Mouse (Mus musculus) liver, postnatal 0 days (tissue): Measurements from ENCODE around the gene Utp6. TPM values are rescaled to one million over a fixed set of nuclear protein-coding genes. Genes with fewer than 3 reads are reported as not detected.

Source experiments
- ATAC-seq: fragments of 200-750 bp; cut with Nextera tagmentation; 2 replicates; pipeline ENCODE4 v1.8.0; 2017; ENCODE audit warnings: mild to moderate bottlenecking, moderate library complexity
- DNase-seq: peaks from one replicate; pipeline ENCODE4 v3.0.0-alpha.2; 2016
- H3K27ac ChIP-seq: fragments of 300-500 bp; sonication (generic); 2 replicates; pipeline ENCODE4 v1.5.1; 2014; ENCODE audit warnings: antibody characterized with exemption, moderate library complexity, mild to moderate bottlenecking, low read depth
- H3K27me3 ChIP-seq: fragments of 300-500 bp; sonication (generic); 2 replicates; pipeline ENCODE4 v1.6.1; 2014; ENCODE audit warnings: low read length, control low read depth, mixed read lengths; ENCODE audit not compliant: insufficient read depth
- H3K36me3 ChIP-seq: fragments of 300-500 bp; sonication (generic); replicated peaks from 2 replicates; pipeline ENCODE4 v1.6.1; 2014; ENCODE audit warnings: mild to moderate bottlenecking, control low read depth, low read length, moderate library complexity, mixed read lengths; ENCODE audit not compliant: insufficient read depth
- H3K4me1 ChIP-seq: fragments of 300-500 bp; sonication (generic); 2 replicates; pipeline ENCODE4 v1.6.1; 2014; ENCODE audit warnings: antibody characterized with exemption, mild to moderate bottlenecking, control low read depth; ENCODE audit not compliant: insufficient read depth
- H3K4me2 ChIP-seq: fragments of 300-500 bp; sonication (generic); 2 replicates; pipeline ENCODE4 v1.6.1; 2014; ENCODE audit warnings: low read depth, mild to moderate bottlenecking, low read length, moderate library complexity, mixed read lengths
- H3K4me3 ChIP-seq: fragments of 300-500 bp; sonication (generic); 2 replicates; pipeline ENCODE4 v1.5.1; 2014; ENCODE audit warnings: low read depth, low read length
- H3K9ac ChIP-seq: fragments of 300-500 bp; sonication (generic); replicated peaks from 2 replicates; pipeline ENCODE4 v1.6.1; 2014; ENCODE audit warnings: mild to moderate bottlenecking, moderate library complexity
- H3K9me3 ChIP-seq: fragments of 300-500 bp; sonication (generic); 2 replicates; pipeline ENCODE4 v1.6.1; 2016; ENCODE audit warnings: mild to moderate bottlenecking, control low read depth, low read length, mixed read lengths
- CTCF ChIP-seq: sonication (generic); IDR thresholded peaks from 2 replicates; pipeline ENCODE4 v1.5.1; 2016; ENCODE audit warnings: antibody characterized with exemption, low read depth
- EP300 ChIP-seq: IDR thresholded peaks from 2 replicates; pipeline ENCODE4 v1.6.1; 2016; ENCODE audit warnings: antibody characterized with exemption, low read depth, mild to moderate bottlenecking
- WGBS: fragments of 180-500 bp; shearing (Covaris S2); extraction: QIAGEN DNeasy Blood & Tissue Kit; methylation state at CpG from one replicate; pipeline ENCODE4 v1.1.7; 2014; ENCODE audit not compliant: insufficient replicate concordance; 5-methylcytosine and 5-hydroxymethylcytosine counted together
- polyA plus RNA-seq: library from polyadenylated mRNA; unstranded; fragments of >200 nt; fragmentation: Nextera tagmentation; extraction: Ambion mirVana; gene quantifications from 2 replicates; pipeline ENCODE4 v1.2.1, GENCODE M21; 2015

Utp6 gene
- polyA plus RNA-seq, 1 experiment from 2014 or later: 15.1 TPM

- Histone ChIP-seq H3K36me3 (no peaks in the 10 kb centered on the region), H3K9me3 (no peaks in the 10 kb centered on the region), H3K27me3 (no peaks in the 10 kb centered on the region), H3K4me2 (no peak overlapping the region), H3K4me1 (peaks cover 5% of the 10 kb centered on the region; the same call in 1 of the 2 replicates), H3K4me3 (no peak overlapping the region), H3K9ac (no peak overlapping the region), H3K27ac (no peak overlapping the region)
- TF ChIP-seq EP300: no peak
- TF ChIP-seq CTCF: no peak
- ATAC-seq: no peak
- 81% methylated on average over 1 of the region's 1 CpGs for WGBS
- DNase-seq: no peak
These were observed 75.2 kb downstream of the Utp6 start for GRCm38 (mm10) chr11:79886961-79887360.

GRCm38 (mm10) chr11:79886395-79886794 lies 75.8 kb downstream of the Utp6 start:
- H3K27ac ChIP-seq: no peak overlapping the region
- TF ChIP-seq CTCF: no peak
- no peak; the same call in 1 of the 2 replicates for TF ChIP-seq EP300
- no peak overlapping the region for H3K9ac ChIP-seq
- no peaks in the 10 kb centered on the region for H3K27me3 ChIP-seq
- DNase-seq (no peak), ATAC-seq (peak; percentile 43; the same call in 1 of the 2 replicates)
- no peaks in the 10 kb centered on the region for H3K36me3 ChIP-seq
- no peaks in the 10 kb centered on the region for H3K9me3 ChIP-seq
- 62% methylated on average over 1 of the region's 1 CpGs for WGBS
- H3K4me3 ChIP-seq: no peak overlapping the region
- peaks cover 5% of the 10 kb centered on the region; the same call in 1 of the 2 replicates for H3K4me1 ChIP-seq
- H3K4me2 ChIP-seq: no peak overlapping the region

- peak; percentile 72 for ATAC-seq
- no peaks in the 10 kb centered on the region for H3K36me3 ChIP-seq
- peak; percentile 74 for TF ChIP-seq EP300
- TF ChIP-seq CTCF: no peak
- no peaks in the 10 kb centered on the region for H3K9me3 ChIP-seq
- peak; percentile 27 for DNase-seq
- WGBS: 61% methylated on average over 13 of the region's 13 CpGs
- no peak overlapping the region for H3K4me3 ChIP-seq
- no peak overlapping the region for H3K9ac ChIP-seq
- no peaks in the 10 kb centered on the region for H3K27me3 ChIP-seq
- no peak overlapping the region for H3K27ac ChIP-seq
- no peak overlapping the region for H3K4me2 ChIP-seq
- peaks cover 5% of the 10 kb centered on the region; the same call in 1 of the 2 replicates for H3K4me1 ChIP-seq
These were observed 76.3 kb downstream of the Utp6 start for GRCm38 (mm10) chr11:79885713-79886393.

GRCm38 (mm10) chr11:79884784-79885183 lies 77.4 kb downstream of the Utp6 start:
- Histone ChIP-seq H3K4me3 (no peak overlapping the region), H3K9me3 (no peaks in the 10 kb centered on the region), H3K9ac (no peak overlapping the region), H3K27me3 (no peaks in the 10 kb centered on the region), H3K4me1 (peaks cover 5% of the 10 kb centered on the region; the same call in 1 of the 2 replicates), H3K36me3 (no peaks in the 10 kb centered on the region), H3K27ac (no peak overlapping the region), H3K4me2 (no peak overlapping the region)
- TF ChIP-seq EP300 (no peak), CTCF (peak; percentile 34)
- no peak for DNase-seq
- ATAC-seq: peak; percentile 83
- 66% methylated on average over 6 of the region's 6 CpGs for WGBS

Other genes with a start within 250 kb of the Utp6 start
- 10.7 and 11.2 TPM in 2 replicates for gene Suz12, start 30.7 kb upstream of the Utp6 start, polyA plus RNA-seq
- 45.7 and 47.8 TPM in 2 replicates for gene Crlf3, start 118.6 kb upstream of the Utp6 start, polyA plus RNA-seq
- gene Atad5, start 127.0 kb upstream of the Utp6 start, polyA plus RNA-seq: 3.7 and 4.9 TPM in 2 replicates
- 17.1 and 18.0 TPM in 2 replicates for gene Tefm, start 179.8 kb upstream of the Utp6 start, polyA plus RNA-seq
- 10.8 and 12.1 TPM in 2 replicates for gene Adap2, start 191.7 kb upstream of the Utp6 start, polyA plus RNA-seq
- gene Rnf135, start 221.5 kb upstream of the Utp6 start, polyA plus RNA-seq: 6.8 and 7.7 TPM in 2 replicates
- 22.7 and 24.6 TPM in 2 replicates for gene Rhot1, start 246.6 kb upstream of the Utp6 start, polyA plus RNA-seq